Mouse (Mus musculus) heart, embryonic 12.5 days (tissue): ENCODE measurements around the gene Nppa. TPM values are rescaled to one million over a fixed set of nuclear protein-coding genes. Genes with fewer than 3 reads are reported as not detected.
"Not testable (repeated sequence)": the region's sequence is repeated elsewhere in the genome, so short reads cannot be mapped to it uniquely, and the experiment has no call there.

Experiments
- ATAC-seq: fragments of 200-750 bp; cut with Nextera tagmentation; 2 replicates; pipeline ENCODE4 v1.8.0; 2017; ENCODE audit warnings: moderate TSS enrichment, moderate library complexity; ENCODE audit not compliant: insufficient number of reproducible peaks, low FRiP score
- H3K27ac ChIP-seq: fragments of 300-500 bp; sonication (generic); 2 replicates; pipeline ENCODE4 v1.5.1; 2016; ENCODE audit warnings: mild to moderate bottlenecking, moderate library complexity; ENCODE audit not compliant: poor library complexity, severe bottlenecking
- H3K27me3 ChIP-seq: fragments of 300-500 bp; sonication (generic); replicated peaks from 2 replicates; pipeline ENCODE4 v1.6.1; 2016; ENCODE audit warnings: mild to moderate bottlenecking, moderate library complexity
- H3K36me3 ChIP-seq: fragments of 300-500 bp; sonication (generic); 2 replicates; pipeline ENCODE4 v1.6.1; 2016; ENCODE audit warnings: mild to moderate bottlenecking, moderate library complexity
- H3K4me1 ChIP-seq: fragments of 300-500 bp; sonication (generic); replicated peaks from 2 replicates; pipeline ENCODE4 v1.6.1; 2016; ENCODE audit warnings: mild to moderate bottlenecking
- H3K4me2 ChIP-seq: fragments of 300-500 bp; sonication (generic); 2 replicates; pipeline ENCODE4 v1.6.1; 2016; ENCODE audit warnings: mild to moderate bottlenecking, moderate library complexity
- H3K4me3 ChIP-seq: fragments of 300-500 bp; sonication (generic); 2 replicates; pipeline ENCODE4 v1.5.1; 2016; ENCODE audit warnings: mild to moderate bottlenecking
- H3K9ac ChIP-seq: fragments of 300-500 bp; sonication (generic); 2 replicates; pipeline ENCODE4 v1.6.1; 2016; ENCODE audit warnings: mild to moderate bottlenecking, moderate library complexity
- H3K9me3 ChIP-seq: fragments of 300-500 bp; sonication (generic); replicated peaks from 2 replicates; pipeline ENCODE4 v1.6.1; 2016; ENCODE audit warnings: mild to moderate bottlenecking, moderate library complexity
- WGBS: fragments of 180-500 bp; shearing (Covaris S2); methylation state at CpG from one replicate; pipeline ENCODE4 v1.1.7; 2016; 5-methylcytosine and 5-hydroxymethylcytosine counted together
- polyA plus RNA-seq: library from polyadenylated mRNA; unstranded; fragments of >200 nt; fragmentation: Nextera tagmentation; extraction: Ambion mirVana; gene quantifications from 2 replicates; pipeline ENCODE4 v1.2.1, GENCODE M21; 2016

Gene Nppa
- polyA plus RNA-seq, 1 experiment from 2014 or later: 5,688 TPM

GRCm38 (mm10) chr4:148038600-148039253, 38.2 kb downstream of the Nppa start, which contains the start of the genes Clcn6 and Mthfr:
TSS of gene Clcn6 (minus strand) at chr4:148038821.
TSS of gene Mthfr (plus strand) at chr4:148039077.
- Histone ChIP-seq H3K9ac (peak within 1 kb of the TSS; percentile 84), H3K4me1 (peaks cover 45% of the 10 kb centered on the region), H3K9me3 (no peaks in the 10 kb centered on the region), H3K27me3 (no peaks in the 10 kb centered on the region), H3K4me3 (peak within 1 kb of the TSS; percentile 79), H3K36me3 (peaks cover 28% of the 10 kb centered on the region; the same call in 1 of the 2 replicates), H3K27ac (peak within 1 kb of the TSS; percentile 89), H3K4me2 (peak within 1 kb of the TSS; percentile 91)
- peak; percentile 95 for ATAC-seq
- under 1% methylated on average over 54 of the region's 54 CpGs for WGBS

GRCm38 (mm10) chr4:148039254-148040028, 38.9 kb downstream of the Nppa start:
- Histone ChIP-seq H3K4me1 (peaks cover 51% of the 10 kb centered on the region), H3K27me3 (no peaks in the 10 kb centered on the region), H3K9ac (peak overlapping the region; percentile 84), H3K4me3 (peak overlapping the region; percentile 79), H3K27ac (peak overlapping the region; percentile 89), H3K36me3 (peaks cover 31% of the 10 kb centered on the region), H3K9me3 (no peaks in the 10 kb centered on the region), H3K4me2 (peak overlapping the region; percentile 91)
- WGBS: 19% methylated on average over 19 of the region's 19 CpGs
- no peak for ATAC-seq

GRCm38 (mm10) chr4:148040029-148040830, 39.7 kb downstream of the Nppa start:
- H3K4me1 ChIP-seq: peaks cover 58% of the 10 kb centered on the region
- 64% methylated on average over 15 of the region's 15 CpGs for WGBS
- H3K27me3 ChIP-seq: no peaks in the 10 kb centered on the region
- no peak for ATAC-seq
- peaks cover 32% of the 10 kb centered on the region for H3K36me3 ChIP-seq
- H3K4me2 ChIP-seq: peak overlapping the region; percentile 91
- peak overlapping the region; percentile 89 for H3K27ac ChIP-seq
- H3K9ac ChIP-seq: peak overlapping the region; percentile 81; the same call in 1 of the 2 replicates
- H3K4me3 ChIP-seq: peak overlapping the region; percentile 79
- H3K9me3 ChIP-seq: no peaks in the 10 kb centered on the region

DNA sequence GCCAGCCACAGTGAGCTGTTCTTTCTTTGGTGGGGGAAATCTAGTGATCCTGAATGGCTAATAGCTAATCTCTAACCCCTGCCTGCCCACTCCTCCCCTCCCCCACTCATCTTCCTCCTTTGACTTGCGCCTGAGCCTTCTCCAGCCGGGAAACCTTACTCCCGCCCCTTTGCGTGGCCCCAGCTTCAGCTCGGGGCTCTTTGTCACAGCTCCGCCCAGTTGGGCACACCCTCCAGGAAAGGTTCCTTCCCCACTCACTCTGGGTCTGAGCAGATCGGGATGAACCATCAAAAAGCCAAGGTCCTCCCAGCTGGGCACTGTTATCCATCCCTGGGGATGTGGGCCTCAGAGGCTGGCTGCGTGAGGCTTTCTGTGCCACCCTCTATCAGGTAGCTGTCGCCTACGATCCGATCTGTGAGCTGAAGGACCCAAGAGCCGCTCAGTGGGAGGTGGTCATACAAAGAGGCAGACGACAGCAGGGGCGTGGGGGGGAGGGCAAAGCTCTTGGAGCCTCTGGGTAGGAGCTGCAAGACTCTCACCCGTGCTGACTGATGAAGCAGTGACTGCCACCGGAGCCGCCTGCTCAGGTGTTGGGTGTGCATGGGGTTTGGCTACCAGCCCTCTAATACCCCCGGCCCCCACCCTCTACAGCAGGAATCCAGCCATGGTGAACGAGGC, 40.5 kb downstream of the Nppa start:
- Histone ChIP-seq H3K4me3 (peak overlapping the region; percentile 61), H3K4me1 (peaks cover 66% of the 10 kb centered on the region), H3K27me3 (no peaks in the 10 kb centered on the region), H3K36me3 (peaks cover 34% of the 10 kb centered on the region), H3K4me2 (peak overlapping the region; percentile 91), H3K9me3 (no peaks in the 10 kb centered on the region), H3K9ac (peak overlapping the region; percentile 81), H3K27ac (peak overlapping the region; percentile 89)
- WGBS: 1% methylated on average over 19 of the region's 19 CpGs
- ATAC-seq: peak; percentile 75

- Histone ChIP-seq H3K4me3 (peak overlapping the region; percentile 61), H3K27me3 (no peaks in the 10 kb centered on the region), H3K4me2 (peak overlapping the region; percentile 91), H3K4me1 (peaks cover 72% of the 10 kb centered on the region), H3K36me3 (peaks cover 28% of the 10 kb centered on the region), H3K9me3 (no peaks in the 10 kb centered on the region), H3K9ac (peak overlapping the region; percentile 81), H3K27ac (peak overlapping the region; percentile 89)
- 3% methylated on average over 16 of the region's 16 CpGs for WGBS
- ATAC-seq: no peak
Measured at GRCm38 (mm10) chr4:148041611-148042191, 41.2 kb downstream of the Nppa start.

DNA sequence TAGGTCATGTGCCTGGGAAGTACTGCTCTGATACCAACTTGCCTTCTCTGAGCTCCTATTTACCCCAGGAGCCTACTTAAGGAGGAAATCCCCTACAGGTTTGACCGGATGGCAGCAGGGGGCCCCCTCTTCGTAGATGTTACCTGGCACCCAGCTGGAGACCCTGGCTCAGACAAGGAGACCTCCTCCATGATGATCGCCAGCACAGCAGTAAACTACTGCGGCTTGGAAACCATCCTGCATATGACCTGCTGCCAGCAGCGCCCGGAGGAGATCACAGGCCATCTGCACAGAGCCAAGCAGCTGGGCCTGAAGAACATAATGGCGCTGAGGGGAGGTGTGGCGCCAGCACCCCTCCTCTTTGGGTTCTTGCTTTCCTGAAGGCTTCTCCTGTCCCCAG, 42.8 kb downstream of the Nppa start:
- H3K4me2 ChIP-seq: peak overlapping the region; percentile 91; the same call in 1 of the 2 replicates
- not testable (repeated sequence) for H3K4me3 ChIP-seq, H3K9ac ChIP-seq, H3K27me3 ChIP-seq, H3K9me3 ChIP-seq, H3K27ac ChIP-seq, ATAC-seq
- H3K36me3 ChIP-seq: peaks cover 39% of the 10 kb centered on the region
- WGBS: 86% methylated on average over 8 of the region's 8 CpGs
- H3K4me1 ChIP-seq: peaks cover 67% of the 10 kb centered on the region

GRCm38 (mm10) chr4:148044113-148044512, 43.6 kb downstream of the Nppa start:
- H3K4me2 ChIP-seq: peak overlapping the region; percentile 47
- H3K4me3 ChIP-seq: no peak overlapping the region; the same call in 1 of the 2 replicates
- H3K9me3 ChIP-seq: no peaks in the 10 kb centered on the region
- H3K36me3 ChIP-seq: peaks cover 46% of the 10 kb centered on the region
- no peaks in the 10 kb centered on the region for H3K27me3 ChIP-seq
- ATAC-seq: 0 out of 2 replicates have a peak, but pooled peaks have one; percentile 33
- peak overlapping the region; percentile 53; the same call in 1 of the 2 replicates for H3K9ac ChIP-seq
- H3K27ac ChIP-seq: no peak overlapping the region
- 85% methylated on average over 2 of the region's 2 CpGs for WGBS
- H3K4me1 ChIP-seq: peaks cover 67% of the 10 kb centered on the region

DNA sequence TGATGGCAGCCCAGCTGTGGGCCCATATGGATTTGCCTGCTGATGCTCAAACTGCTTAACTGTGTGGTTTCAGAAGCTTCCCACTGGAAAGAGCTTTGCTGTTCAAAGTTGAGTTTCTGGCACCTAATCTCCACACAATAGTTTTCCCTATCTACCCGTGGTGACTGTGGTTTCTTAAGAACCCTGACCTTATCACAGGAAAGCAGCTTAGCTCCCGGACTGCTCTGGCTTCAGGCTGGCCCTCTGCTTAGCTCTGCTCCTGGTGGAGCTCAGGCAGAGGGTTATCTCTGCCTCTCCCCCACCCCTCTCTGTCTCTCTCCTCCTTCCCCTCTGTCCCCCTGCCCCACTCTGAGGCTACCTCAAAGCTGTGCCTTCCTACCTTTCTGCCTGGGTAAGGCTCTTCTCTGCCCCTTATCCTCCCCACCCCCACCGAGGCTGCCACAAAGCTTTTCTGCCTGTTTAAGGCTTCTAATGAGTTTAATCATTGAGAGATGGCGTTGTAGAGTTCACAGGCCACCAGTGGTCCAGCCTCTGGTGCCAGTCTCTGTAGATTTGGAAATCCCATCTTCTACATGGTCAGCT, 46.0 kb downstream of the Nppa start:
- 22% methylated on average over 4 of the region's 4 CpGs for WGBS
- ATAC-seq: peak; percentile 88
- H3K4me3 ChIP-seq: no peak overlapping the region
- no peak overlapping the region; the same call in 1 of the 2 replicates for H3K9ac ChIP-seq
- no peaks in the 10 kb centered on the region for H3K27me3 ChIP-seq
- H3K4me2 ChIP-seq: peak overlapping the region; percentile 42; the same call in 1 of the 2 replicates
- H3K36me3 ChIP-seq: peaks cover 69% of the 10 kb centered on the region
- peak overlapping the region; percentile 73 for H3K27ac ChIP-seq
- no peaks in the 10 kb centered on the region for H3K9me3 ChIP-seq
- H3K4me1 ChIP-seq: peaks cover 45% of the 10 kb centered on the region

GRCm38 (mm10) chr4:148050396-148050914, 49.9 kb downstream of the Nppa start:
- not testable (repeated sequence) for H3K27ac ChIP-seq, H3K9ac ChIP-seq, H3K9me3 ChIP-seq, H3K27me3 ChIP-seq, H3K4me3 ChIP-seq, H3K4me2 ChIP-seq, ATAC-seq
- peaks cover 84% of the 10 kb centered on the region for H3K36me3 ChIP-seq
- H3K4me1 ChIP-seq: peaks cover 14% of the 10 kb centered on the region
- WGBS: 88% methylated on average over 3 of the region's 3 CpGs
